Mouse (Mus musculus) liver, adult 2 months (tissue): ENCODE data around the gene Cldn7.

Source experiments
- CTCF ChIP-seq: fragments of 200-500 bp; IDR thresholded peaks from 2 replicates; pipeline ENCODE4 v1.5.1; 2011; ENCODE audit warnings: low read depth, low read length, control low read depth
- POLR2A ChIP-seq: fragments of 200-500 bp; IDR thresholded peaks from 2 replicates; pipeline ENCODE4 v1.6.1; 2011; ENCODE audit warnings: low read length, control low read depth; ENCODE audit not compliant: insufficient read depth; ENCODE audit errors: extremely low read depth

- TF ChIP-seq CTCF = no peak
- no peak for TF ChIP-seq POLR2A
These were observed 45.5 kb downstream of the Cldn7 start for GRCm38 (mm10) chr11:70010033-70010432.
